Mouse (Mus musculus) kidney, adult 2 months (tissue): Measurements from ENCODE around the gene Lamtor5.

ENCODE experiments used
- CTCF ChIP-seq: fragments of 200-500 bp; conservative IDR thresholded peaks from 2 replicates; pipeline ENCODE4 v1.5.1; 2011; ENCODE audit warnings: low read depth, mild to moderate bottlenecking, control low read depth, low read length, moderate library complexity, mixed read lengths; ENCODE audit not compliant: insufficient read depth, insufficient read length
- POLR2A ChIP-seq: fragments of 200-500 bp; IDR thresholded peaks from one replicate; pipeline ENCODE4 v1.6.1; 2011; ENCODE audit warnings: low read depth, low read length, control low read depth

GRCm38 (mm10) chr3:107255992-107256391, 22.7 kb upstream of the Lamtor5 start:
- TF ChIP-seq POLR2A (no peak), CTCF (no peak)
